Mouse (Mus musculus) right cerebral cortex, adult 18-20 months (tissue): ENCODE measurements around the gene Apoa5.
"Not testable (repeated sequence)": the region's sequence is repeated elsewhere in the genome, so short reads cannot be mapped to it uniquely, and the experiment has no call there.

Experiments used
- DNase-seq: peaks from one replicate; pipeline ENCODE4 v3.0.0; 2022; ENCODE audit warnings: mixed read lengths

Gene Apoa5

GRCm38 (mm10) chr9:46269125-46269524, 692 bp downstream of the Apoa5 start:
- no peak for DNase-seq

DNA sequence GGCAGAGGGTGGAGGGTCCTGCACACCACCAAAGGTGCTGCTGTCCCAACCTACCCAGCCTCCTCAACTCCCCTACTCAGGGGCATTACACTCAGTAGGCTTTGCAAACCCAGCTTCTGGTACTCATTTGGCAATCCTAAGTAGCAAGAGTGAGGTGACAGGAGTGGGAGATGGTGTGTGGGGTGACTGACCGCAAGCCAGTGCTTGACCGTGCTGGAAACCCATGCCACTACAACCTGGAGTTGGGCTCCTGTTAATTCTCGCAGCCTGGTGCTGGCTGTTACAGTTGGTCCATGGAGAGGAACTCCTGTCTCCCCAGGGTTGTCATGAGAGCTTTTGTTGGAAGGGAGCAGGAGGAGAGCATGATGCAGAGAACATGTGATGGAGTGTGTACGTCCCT, 2.3 kb downstream of the Apoa5 start:
- no peak for DNase-seq

DNA sequence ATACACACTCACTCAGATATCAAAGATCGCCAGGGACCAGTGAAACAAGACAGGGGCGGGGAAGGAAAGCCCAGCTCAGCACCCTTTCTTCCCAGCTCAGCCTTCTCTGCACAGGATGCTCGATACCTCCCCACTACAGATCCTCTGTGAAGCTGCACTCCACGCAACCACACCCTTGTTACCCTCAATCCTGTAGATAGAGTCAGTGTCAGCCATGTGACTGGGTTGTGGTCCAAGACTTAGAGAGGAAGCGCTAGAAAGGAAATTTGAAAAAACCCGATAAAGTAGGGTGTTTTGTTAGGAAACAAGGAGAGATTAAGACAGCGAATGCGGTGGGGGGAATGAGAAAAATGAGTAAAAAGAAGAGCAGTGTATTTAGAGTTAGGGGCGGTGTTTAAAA, 3.6 kb downstream of the Apoa5 start:
- no peak for DNase-seq

DNA sequence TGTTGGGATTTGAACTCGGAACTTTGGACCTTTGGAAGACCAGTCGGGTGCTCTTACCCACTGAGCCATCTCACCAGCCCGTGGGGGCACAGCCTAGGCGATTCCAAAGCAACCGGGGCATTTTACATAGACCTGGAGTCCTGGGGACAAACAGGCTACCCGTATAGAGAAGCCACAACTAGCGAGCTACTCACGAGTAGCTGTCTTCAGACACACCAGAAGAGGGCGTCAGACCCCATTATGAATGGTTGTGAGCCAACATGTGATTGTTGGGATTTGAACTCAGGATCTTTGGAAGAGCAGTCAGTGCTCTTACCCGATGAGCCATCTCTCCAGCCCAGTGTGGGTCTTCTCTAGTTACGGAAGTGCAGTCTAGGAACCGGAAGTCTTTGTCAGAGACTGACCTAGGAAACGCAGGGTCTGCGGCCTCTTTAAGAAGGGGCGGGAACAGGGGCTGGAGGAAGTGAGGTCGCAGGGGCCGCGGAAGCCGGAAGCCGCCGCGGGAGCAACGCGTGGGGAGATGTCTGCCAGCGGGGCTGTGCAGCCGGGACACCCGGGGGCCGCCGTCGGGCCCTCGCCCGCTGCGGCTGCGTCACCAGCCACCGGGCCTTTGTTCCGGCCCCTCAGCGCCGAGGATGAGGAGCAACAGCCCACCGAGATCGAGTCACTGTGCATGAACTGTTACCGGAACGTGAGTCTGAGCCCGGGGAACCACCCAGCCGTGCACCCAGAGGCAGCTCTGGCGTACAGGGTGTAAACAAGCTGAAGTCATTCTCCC, 4.4 kb downstream of the Apoa5 start, which contains the start of gene Zpr1:
Gene Zpr1 (plus strand): TSS at position 388 of the 778 bp plus-strand sequence.
- peak; percentile 93 for DNase-seq

DNA sequence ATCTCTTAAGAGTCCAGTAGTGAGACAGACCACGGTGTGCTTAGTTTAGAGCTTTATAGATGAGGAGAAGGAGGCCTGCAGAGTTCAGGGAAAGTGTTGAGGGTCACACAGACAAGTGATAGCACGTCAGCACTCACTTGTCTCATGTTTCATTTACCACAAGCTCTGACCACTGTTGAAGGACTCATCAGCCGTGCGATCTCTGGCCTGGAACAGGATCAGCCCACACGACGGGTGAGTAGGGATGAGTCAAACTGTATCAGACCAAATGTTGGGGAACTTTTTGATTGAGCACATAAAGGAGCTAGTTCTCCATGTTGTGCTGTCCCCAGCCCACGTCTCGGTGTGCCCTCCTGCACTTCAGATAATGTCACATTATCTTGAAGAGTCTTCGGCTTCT, 6.1 kb downstream of the Apoa5 start:
- DNase-seq = no peak

DNA sequence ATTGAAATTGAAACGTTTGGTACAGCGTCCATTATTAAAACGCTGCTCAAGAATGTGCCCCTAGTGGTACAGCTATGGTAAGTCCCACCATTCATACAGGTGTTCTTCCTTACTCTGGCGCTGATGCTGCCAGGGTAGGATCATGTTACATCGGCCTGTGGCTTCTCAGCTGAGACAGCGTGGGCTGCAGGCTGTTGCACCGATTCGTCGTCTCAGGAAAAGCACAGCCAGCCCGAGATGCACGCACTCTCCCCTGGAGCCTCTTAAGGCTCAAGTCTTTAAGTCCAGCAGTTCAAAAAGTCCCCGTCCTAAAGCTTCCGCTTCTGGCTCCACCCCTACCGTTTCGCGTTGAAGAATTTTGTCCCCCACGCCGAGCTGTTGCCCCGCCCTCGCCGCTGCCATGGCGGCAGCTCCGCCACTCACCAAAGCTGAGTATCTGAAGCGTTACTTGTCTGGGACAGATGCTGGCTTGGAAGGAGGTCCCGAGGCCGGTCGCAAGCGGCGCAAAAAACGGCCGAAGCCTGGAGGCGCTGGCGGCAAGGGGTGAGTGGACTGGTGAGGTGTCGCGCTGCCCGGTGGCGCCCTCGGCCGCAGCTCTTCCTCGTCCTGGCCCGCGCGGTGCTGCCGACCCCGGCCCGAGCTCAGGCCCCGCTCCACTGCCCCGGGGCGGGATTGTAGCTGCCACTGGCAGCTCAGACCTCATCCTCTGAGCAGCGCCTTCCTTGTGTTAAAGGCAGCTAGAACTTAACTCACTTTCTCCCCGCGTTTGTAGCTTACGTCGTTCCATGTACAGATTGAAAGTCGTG, 14.4 kb downstream of the Apoa5 start, which contains the start of gene Bud13:
Gene Bud13 (plus strand): TSS at position 378 of the 806 bp plus-strand sequence.
- DNase-seq = peak; percentile 92

- DNase-seq = no peak
These were observed 29.9 kb downstream of the Apoa5 start for GRCm38 (mm10) chr9:46298381-46298780.

GRCm38 (mm10) chr9:46302142-46302541, 33.7 kb downstream of the Apoa5 start:
- DNase-seq = peak; percentile 52

DNA sequence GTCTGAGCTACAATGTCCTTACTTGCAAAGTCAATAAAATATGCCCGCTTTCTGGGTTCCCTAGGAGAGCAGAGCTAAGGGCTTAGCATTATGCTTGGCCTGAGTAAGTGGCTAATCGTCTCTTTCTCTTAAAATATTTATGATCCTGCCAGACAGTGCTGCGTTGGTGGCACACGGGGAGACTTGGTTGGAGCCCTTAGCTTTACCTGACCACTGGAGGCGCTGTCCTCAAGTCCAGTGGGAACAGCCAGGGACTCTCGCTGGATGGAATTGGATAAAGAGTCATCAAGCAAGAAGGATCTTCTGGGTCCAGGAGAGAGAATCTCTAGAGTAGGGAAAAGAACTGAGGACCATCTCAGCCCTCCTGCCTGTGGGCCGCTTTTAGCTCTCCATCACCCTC, 40.7 kb downstream of the Apoa5 start:
- no peak for DNase-seq

DNA sequence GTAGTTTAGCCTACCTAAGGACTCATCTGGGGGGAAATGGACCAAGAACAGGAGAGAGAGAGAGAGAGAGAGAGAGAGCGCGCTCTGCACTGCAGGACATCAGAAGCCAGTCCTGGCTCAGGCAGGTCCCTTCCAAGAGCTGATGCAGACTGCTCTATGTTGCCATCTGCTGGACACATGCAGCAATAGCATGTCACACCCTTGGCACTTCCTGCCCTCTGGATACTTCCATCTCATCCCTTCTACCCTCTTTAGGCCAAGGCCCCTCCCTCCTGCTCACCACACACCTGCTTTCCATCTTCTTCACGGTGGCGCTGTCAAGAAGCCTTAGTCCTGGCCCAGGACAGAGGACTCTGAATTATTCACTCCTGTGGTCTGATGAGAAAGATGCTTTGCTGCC, 46.1 kb downstream of the Apoa5 start:
- DNase-seq = peak; percentile 66

GRCm38 (mm10) chr9:46314921-46315320, 46.5 kb downstream of the Apoa5 start:
- DNase-seq = no peak

DNA sequence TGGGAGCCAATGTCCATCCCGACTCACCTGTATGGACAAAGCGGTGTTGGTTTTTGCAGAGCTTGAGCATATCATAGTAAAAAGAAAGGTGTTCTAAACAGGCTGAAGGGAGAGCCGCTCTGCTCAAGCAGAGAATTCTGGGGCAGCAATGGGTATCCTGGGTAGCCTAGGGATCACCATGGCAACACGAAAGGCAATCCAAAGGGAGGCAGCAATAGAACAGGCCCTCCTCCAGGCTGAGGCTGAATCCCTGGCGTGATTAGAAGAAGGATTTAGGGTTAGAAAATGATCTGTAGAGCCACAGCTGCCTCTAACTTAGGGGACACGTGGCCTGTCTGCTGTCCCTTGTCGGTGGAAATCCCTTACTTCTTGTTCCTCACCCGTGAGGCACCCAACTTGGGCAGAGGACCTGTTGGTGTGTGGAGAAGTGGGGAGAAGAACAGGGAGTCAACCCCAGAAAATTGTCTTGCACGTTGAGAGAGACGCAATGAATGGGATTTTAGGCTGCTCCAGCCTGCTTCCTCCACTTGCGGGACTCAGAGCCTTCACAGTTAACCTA, 47.5 kb downstream of the Apoa5 start:
- peak; percentile 62 for DNase-seq

DNA sequence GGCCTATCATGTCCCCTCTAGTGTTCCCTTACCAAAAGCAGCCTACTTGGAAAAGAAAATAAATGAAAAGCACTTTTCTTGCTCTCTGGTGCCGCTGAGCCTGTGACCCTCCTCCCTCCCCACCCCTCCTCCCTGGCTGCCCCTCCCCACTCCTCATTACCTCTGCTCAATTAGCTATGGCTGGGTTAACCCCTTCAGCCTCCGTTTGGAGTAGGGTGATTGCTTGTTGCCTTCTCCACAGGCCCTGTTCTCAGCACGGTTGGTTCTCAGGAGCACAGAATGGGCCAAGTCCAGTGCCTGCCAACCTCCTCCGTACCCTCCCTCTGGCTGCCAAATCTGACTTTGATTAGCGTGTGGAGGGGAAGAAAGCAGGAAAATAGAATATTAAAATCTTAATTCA, 48.0 kb downstream of the Apoa5 start:
- no peak for DNase-seq

GRCm38 (mm10) chr9:46316909-46317308, 48.5 kb downstream of the Apoa5 start:
- no peak for DNase-seq

GRCm38 (mm10) chr9:46317957-46318356, 49.5 kb downstream of the Apoa5 start:
- DNase-seq = no peak

GRCm38 (mm10) chr9:46319886-46320285, 51.5 kb downstream of the Apoa5 start, which contains the start of gene 4931429L15Rik:
Gene 4931429L15Rik, minus strand, starts transcription at chr9:46319986.
- not testable (repeated sequence) for DNase-seq

GRCm38 (mm10) chr9:46320461-46320860, 52.0 kb downstream of the Apoa5 start:
- DNase-seq = no peak
